Mouse (Mus musculus): ENCODE results near the gene Slc10a7.

GRCm38 (mm10) chr8:78742453-78742852, 233.3 kb downstream of the Slc10a7 start:
- TF ChIP-seq CTCF (IDR thresholded peaks at IDR 0.05; ENCODE audit: low read depth) (no peak), EP300 (IDR thresholded peaks at IDR 0.05; ENCODE audit: low read depth) (no peak)

Measured in liver, postnatal 0 days (tissue).